Mouse (Mus musculus) embryonic fibroblast, embryonic 13.5 days (primary cell): ENCODE measurements around the gene Bicdl2.

Source experiments
- CTCF ChIP-seq: IDR thresholded peaks from 2 replicates; pipeline ENCODE4 v1.5.1; 2011; ENCODE audit warnings: mild to moderate bottlenecking, control low read depth, low read length, moderate library complexity, borderline replicate concordance; ENCODE audit not compliant: insufficient read depth
- POLR2A ChIP-seq: IDR thresholded peaks from 2 replicates; pipeline ENCODE4 v1.6.1; 2011; ENCODE audit warnings: low read depth, mild to moderate bottlenecking, control low read depth, low read length, moderate library complexity

DNA sequence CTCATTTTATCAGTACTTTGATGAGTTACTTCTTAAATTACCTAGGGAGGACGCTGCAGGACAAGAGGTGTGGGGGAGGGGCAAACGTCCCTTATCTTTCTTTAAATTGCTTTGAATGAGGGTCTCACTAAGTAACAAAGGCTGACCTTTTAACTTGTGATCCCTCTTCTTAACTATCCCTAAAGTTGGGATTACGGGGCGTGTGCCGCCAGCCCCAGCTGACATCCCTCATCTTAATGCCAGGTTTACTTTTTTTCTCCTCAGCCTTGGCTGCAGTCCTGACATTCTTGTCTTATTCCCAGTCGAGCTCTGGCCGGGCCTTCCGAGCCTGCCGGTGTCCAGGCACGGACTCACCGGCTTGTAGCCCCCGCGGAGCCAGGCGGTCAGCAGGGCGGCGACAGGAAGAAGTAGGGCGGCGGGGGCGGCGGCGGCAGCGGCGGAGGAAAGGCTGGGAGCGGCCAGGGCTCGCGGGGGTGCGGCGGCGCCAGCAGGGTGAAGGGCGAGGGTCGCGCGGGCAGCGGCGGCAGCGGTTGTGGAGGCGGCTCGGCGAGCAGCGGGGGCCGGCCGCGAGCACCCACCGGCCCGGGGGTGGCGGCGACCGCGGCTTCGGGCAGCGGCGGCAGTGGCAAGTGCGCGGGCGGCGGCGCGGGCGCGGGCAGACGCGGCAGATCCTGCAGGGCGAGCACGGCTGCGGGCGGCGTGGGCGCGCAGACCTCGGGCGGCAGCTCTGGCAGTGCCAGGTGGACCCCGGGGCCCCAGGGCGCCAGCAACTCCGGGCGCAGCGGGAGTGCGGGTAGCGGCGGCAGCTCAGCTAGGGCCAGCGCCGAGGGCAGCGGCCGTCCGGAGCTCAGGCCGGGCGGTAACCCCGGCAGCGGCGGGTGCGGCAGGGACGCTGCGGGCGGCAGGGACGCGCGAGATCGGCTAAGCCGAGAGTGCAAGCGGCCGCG is 39.1 kb downstream of the Bicdl2 start:
- TF ChIP-seq CTCF, result no peak
- no peak for TF ChIP-seq POLR2A
